Mouse (Mus musculus): ENCODE results near the gene Gm2832. TPM values are rescaled to one million over a fixed set of nuclear protein-coding genes. Genes with fewer than 3 reads are reported as not detected.
"Not testable (repeated sequence)": the region's sequence is repeated elsewhere in the genome, so short reads cannot be mapped to it uniquely, and the experiment has no call there.

Gm2832 gene
- total RNA-seq (2022), result not detected

GRCm38 (mm10) chr14:41278505-41278904 is at the start of gene Gm2832:
Gene Gm2832, plus strand, starts transcription at chr14:41278805.
- DNase-seq (ENCODE audit: low spot score in 2 of 2), result not testable (repeated sequence)

DNA sequence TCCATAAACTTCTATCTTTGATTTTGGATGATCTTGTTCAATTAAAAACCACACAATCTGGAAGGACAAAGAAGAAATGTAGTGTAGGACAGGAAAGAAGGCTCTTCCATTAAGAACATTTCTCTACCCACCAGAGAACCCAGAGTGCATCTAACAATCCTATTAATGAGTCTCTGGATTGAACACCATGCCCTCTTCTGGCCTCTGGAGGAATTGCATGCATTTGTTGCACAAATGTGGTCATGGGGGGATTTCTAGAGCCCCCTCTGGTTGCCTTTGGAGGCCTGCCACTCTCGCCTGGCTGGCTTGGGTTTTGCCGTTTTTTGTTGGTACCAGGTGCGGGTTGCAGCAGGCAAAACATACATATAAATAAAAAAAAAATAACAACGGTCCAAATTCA is 15.3 kb upstream of the Gm2832 start:
- DNase-seq (ENCODE audit: low spot score in 2 of 2), result peak; percentile 44 to 71

DNA sequence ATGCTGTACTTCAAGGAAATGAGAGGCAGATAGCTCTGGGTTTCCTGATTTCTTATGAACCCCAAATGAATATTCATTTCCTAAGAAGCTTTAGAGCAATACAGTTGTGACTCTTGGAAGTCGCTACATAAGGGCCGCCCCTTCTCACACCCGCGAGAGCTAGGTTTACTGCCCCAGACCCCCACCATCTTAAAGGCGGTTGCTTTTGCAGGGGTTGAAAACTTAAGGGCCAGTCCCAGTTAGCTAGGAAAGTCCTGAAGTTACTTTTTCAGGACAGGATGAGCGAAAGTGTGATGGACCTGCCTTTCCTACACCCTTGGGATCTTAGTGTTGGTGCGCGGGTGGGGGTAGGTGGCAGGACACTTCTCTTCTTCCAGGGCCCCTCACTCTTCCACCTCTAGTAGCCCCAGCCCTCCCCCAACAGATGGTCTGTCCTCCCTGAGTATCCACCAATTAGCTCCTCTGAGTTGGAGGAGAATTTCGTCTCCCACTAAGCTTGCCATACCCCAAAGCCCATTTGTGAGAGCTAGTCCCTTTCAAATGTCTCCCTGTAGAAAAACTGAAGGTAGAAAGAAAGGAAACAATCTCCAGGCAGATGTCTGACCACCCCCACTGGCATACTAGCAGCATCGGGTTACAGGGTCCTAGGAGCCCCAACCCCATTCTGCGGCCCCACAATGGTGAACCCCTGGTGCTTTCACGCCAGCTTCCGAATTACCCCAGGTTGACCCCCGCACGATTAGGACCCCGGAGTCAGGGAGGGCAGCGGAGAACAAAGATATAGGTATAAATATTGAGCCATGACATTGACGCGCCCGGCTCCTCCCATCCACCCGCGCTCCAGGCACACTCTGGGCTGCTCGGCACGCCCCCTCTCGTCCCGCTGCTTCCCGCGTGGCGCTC is 14.5 kb upstream of the Gm2832 start:
- peak; percentile 11 to 18 for DNase-seq (ENCODE audit: low spot score in 2 of 2)

DNA sequence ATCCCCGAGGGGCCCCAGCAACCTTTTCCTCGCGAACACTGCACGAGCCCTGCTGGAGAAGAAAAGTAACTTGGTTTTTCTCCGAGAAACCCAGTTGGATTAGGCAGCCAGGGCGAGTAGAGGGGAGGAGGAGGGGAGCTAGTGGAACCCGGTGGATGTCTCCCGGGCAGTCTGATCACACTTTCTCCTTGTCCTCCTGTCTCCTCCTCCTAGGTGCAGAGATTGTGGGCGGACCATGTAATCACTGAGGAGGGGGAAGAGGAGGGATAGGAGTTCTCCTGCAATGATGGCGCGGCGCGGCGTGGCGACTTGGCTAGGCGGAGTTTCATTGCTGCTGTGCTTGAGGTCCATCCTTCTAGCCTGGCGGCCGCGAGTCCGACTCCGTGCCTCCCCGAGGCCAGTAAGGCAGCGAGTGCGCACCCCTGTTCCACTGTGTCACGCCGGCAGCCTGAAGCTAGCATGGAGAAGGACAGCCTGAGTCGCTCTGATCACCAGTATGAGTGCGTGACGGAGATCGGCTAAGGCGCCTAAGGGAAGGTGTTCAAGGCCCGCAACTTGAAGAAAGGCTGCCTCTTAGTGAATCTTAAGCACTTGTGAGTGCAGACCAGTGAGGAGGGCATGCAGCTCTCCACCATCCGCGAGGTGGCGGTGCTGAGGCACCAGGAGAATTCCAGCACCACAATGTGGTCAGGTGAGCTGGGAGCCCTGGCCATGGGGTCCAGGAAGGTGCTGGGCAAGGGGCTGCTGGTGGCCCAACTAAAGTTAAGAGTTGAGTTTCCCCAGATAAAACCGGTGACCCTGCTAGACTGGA is 13.6 kb upstream of the Gm2832 start:
- DNase-seq (ENCODE audit: low spot score in 2 of 2), result peak; percentile 19 to 48

- DNase-seq (ENCODE audit: low spot score in 2 of 2), result not testable (repeated sequence)
These were observed 7.4 kb downstream of the Gm2832 start for GRCm38 (mm10) chr14:41285965-41286364.

Other genes with a start within 250 kb of the Gm2832 start
- gene Dydc2, start 209.6 kb upstream of the Gm2832 start, total RNA-seq (2022), result 1 to 10 TPM in 2 of 4 experiments, under 1 TPM in 2; 0.84 to 1.8 (median 1.1) TPM
- not detected for gene Dydc1, start 205.9 kb upstream of the Gm2832 start, total RNA-seq (2022)
- under 1 TPM in 1 of 4 experiments, not detected in 3; 0.12 TPM for gene Mat1a, start 173.8 kb upstream of the Gm2832 start, total RNA-seq (2022)
- gene Sftpa1, start 147.0 kb upstream of the Gm2832 start, total RNA-seq (2022), result not detected
- gene Mbl1, start 127.3 kb upstream of the Gm2832 start, total RNA-seq (2022), result not detected
- not detected for gene Sftpd, start 93.7 kb upstream of the Gm2832 start, total RNA-seq (2022)
- gene Gm5798, start 69.8 kb downstream of the Gm2832 start, total RNA-seq (2022), result not detected
- not detected for gene Gm7945, start 107.6 kb downstream of the Gm2832 start, total RNA-seq (2022)
- not detected for gene Gm6482, start 129.5 kb downstream of the Gm2832 start, total RNA-seq (2022)
- not detected for gene Gm7954, start 174.7 kb downstream of the Gm2832 start, total RNA-seq (2022)
- under 1 TPM in 1 of 4 experiments, not detected in 3; 0.45 TPM for gene Gm3486, start 210.7 kb downstream of the Gm2832 start, total RNA-seq (2022)